Mouse (Mus musculus): ENCODE data around the gene Drap1. TPM values are rescaled to one million over a fixed set of nuclear protein-coding genes. Genes with fewer than 3 reads are reported as not detected.

The Drap1 gene
- polyA plus RNA-seq, 1 experiment = 138 TPM

DNA sequence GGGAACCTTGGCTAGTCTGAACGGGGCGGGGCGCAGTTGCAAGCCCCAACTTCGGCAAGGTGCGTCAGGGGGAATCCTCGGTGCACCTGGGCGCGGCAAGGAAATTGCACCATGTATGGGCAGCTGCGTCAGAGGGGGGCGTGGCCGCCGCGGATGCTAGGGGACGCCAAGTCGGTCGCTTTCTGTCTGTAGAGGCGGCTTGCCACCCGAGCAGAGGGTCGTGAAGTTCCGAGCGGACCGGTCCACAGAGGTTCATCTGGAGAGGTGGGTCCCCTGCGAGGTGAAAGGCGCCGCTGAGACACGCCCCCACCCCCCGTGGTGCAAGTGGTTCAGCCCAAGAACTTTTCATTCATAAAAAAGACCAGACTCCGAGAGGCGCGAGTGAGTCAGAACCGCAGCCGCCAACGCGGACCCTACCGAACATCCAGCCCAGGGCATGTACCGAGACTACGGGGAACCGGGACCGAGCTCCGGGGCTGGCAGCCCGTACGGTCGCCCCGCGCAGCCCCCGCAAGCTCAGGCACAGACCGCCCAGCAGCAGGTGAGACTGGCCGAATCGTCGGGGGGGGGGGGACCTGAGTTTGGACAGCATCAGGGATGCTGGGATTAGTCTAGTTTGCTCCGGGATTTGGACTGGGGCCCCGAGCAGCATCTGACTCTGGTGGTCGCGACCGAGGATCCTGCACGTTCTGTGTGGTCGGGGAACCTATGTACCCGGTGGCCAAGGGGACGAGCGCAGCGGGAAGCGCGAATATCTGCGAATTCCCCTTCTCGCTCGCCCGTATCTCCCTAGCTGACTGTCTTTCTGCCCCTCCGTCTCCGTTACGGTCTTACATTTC lies 23.0 kb upstream of the Drap1 start, which contains the start of gene Fosl1:
TSS of gene Fosl1 (plus strand) at position 33 of the 839 bp plus-strand sequence.
- Histone ChIP-seq H3K4me1 (ENCODE audit: control insufficient read depth, insufficient read depth, low read length) (no peaks in the 10 kb centered on the region), H3K36me3 (ENCODE audit: control insufficient read depth, insufficient read depth, low read length, poor library complexity, severe bottlenecking) (no peaks in the 10 kb centered on the region), H3K9ac (ENCODE audit: low read depth, poor library complexity, severe bottlenecking) (peak within 1 kb of the TSS; percentile 18), H3K4me3 (ENCODE audit: low read depth, low read length) (peak within 1 kb of the TSS; percentile 28), H3K27ac (ENCODE audit: insufficient read depth, low read length) (no peak within 1 kb of the TSS), H3K9me3 (replicated peaks; ENCODE audit: control insufficient read depth, insufficient read depth, low read length, poor library complexity, severe bottlenecking) (no peaks in the 10 kb centered on the region), H3K27me3 (ENCODE audit: control insufficient read depth, insufficient read depth, low read length, poor library complexity, severe bottlenecking) (no peaks in the 10 kb centered on the region)
- TF ChIP-seq CTCF (IDR thresholded peaks at IDR 0.05; ENCODE audit: low read depth, low read length) (no peak), POLR2A (IDR thresholded peaks at IDR 0.05; ENCODE audit: insufficient read depth, low read length) (no peak), EP300 (IDR thresholded peaks at IDR 0.05; ENCODE audit: insufficient read depth, low read depth, low read length) (no peak)

- no peaks in the 10 kb centered on the region for H3K27me3 ChIP-seq (ENCODE audit: control insufficient read depth, insufficient read depth, low read length, poor library complexity, severe bottlenecking)
- TF ChIP-seq CTCF (IDR thresholded peaks at IDR 0.05; ENCODE audit: low read depth, low read length) = no peak
- TF ChIP-seq POLR2A (IDR thresholded peaks at IDR 0.05; ENCODE audit: insufficient read depth, low read length) = no peak
- H3K4me3 ChIP-seq (ENCODE audit: low read depth, low read length) = no peak overlapping the region
- no peak overlapping the region for H3K27ac ChIP-seq (ENCODE audit: insufficient read depth, low read length)
- H3K36me3 ChIP-seq (ENCODE audit: control insufficient read depth, insufficient read depth, low read length, poor library complexity, severe bottlenecking) = no peaks in the 10 kb centered on the region
- H3K9me3 ChIP-seq (replicated peaks; ENCODE audit: control insufficient read depth, insufficient read depth, low read length, poor library complexity, severe bottlenecking) = no peaks in the 10 kb centered on the region
- no peak overlapping the region for H3K9ac ChIP-seq (ENCODE audit: low read depth, poor library complexity, severe bottlenecking)
- no peaks in the 10 kb centered on the region for H3K4me1 ChIP-seq (ENCODE audit: control insufficient read depth, insufficient read depth, low read length)
Observed at GRCm38 (mm10) chr19:5445747-5446146, 21.0 kb upstream of the Drap1 start.

DNA sequence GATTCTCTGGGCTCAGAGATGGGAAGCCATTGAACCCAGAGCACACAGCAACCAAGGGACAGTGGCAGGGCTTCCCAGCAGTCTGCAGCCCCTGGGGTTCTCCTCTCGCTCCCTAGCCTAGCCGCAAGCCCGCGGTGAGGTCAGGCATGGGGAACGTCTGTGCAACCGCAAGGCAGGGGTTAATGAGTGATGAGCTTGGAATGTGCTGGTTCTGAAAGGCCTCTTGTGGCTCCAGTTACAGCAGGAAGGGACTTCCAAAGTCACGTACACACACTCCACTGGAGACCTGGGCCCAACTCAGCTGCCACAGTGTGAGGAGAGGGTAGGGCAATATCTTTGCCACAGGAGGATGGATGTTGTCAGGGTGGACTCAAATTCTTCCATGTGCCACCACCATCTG lies 20.2 kb upstream of the Drap1 start:
- Histone ChIP-seq H3K4me1 (ENCODE audit: control insufficient read depth, insufficient read depth, low read length) (no peaks in the 10 kb centered on the region), H3K4me3 (ENCODE audit: low read depth, low read length) (no peak overlapping the region), H3K9me3 (replicated peaks; ENCODE audit: control insufficient read depth, insufficient read depth, low read length, poor library complexity, severe bottlenecking) (0 out of 2 replicates have a peak, but pooled peaks cover 3% of the 10 kb centered on the region), H3K27me3 (ENCODE audit: control insufficient read depth, insufficient read depth, low read length, poor library complexity, severe bottlenecking) (no peaks in the 10 kb centered on the region), H3K27ac (ENCODE audit: insufficient read depth, low read length) (no peak overlapping the region), H3K9ac (ENCODE audit: low read depth, poor library complexity, severe bottlenecking) (no peak overlapping the region), H3K36me3 (ENCODE audit: control insufficient read depth, insufficient read depth, low read length, poor library complexity, severe bottlenecking) (no peaks in the 10 kb centered on the region)
- TF ChIP-seq POLR2A (IDR thresholded peaks at IDR 0.05; ENCODE audit: insufficient read depth, low read length) = no peak
- TF ChIP-seq EP300 (IDR thresholded peaks at IDR 0.05; ENCODE audit: insufficient read depth, low read depth, low read length) = no peak
- no peak for TF ChIP-seq CTCF (IDR thresholded peaks at IDR 0.05; ENCODE audit: low read depth, low read length)

DNA sequence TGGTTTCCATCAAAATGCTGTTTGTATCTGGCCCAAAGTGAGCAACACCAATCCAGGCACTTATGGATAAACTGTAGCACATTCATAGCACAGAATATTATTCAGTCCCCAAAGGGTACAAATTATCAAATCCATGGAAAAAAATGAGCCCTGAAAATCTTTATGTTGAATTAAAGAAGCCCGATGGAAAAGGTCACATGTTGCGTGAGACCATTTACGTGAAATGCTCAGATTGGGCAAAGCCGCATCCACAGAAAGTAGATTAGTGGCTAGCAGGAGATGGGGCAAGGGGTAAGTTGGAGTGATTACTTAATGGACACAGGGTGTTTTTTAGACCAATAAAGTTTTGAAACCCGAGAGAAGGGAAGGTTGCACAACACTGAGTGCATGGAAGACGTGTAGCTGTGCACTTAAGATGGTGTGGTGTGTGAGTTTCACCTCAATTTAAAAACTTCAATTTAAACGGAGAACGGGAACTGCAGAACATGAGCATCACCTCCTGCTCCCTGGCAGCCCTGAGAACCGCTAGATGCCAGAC lies 19.7 kb upstream of the Drap1 start:
- Histone ChIP-seq H3K9me3 (replicated peaks; ENCODE audit: control insufficient read depth, insufficient read depth, low read length, poor library complexity, severe bottlenecking) (0 out of 2 replicates have a peak, but pooled peaks cover 3% of the 10 kb centered on the region), H3K4me3 (ENCODE audit: low read depth, low read length) (no peak overlapping the region), H3K27me3 (ENCODE audit: control insufficient read depth, insufficient read depth, low read length, poor library complexity, severe bottlenecking) (no peaks in the 10 kb centered on the region), H3K9ac (ENCODE audit: low read depth, poor library complexity, severe bottlenecking) (no peak overlapping the region), H3K27ac (ENCODE audit: insufficient read depth, low read length) (no peak overlapping the region), H3K4me1 (ENCODE audit: control insufficient read depth, insufficient read depth, low read length) (no peaks in the 10 kb centered on the region), H3K36me3 (ENCODE audit: control insufficient read depth, insufficient read depth, low read length, poor library complexity, severe bottlenecking) (no peaks in the 10 kb centered on the region)
- TF ChIP-seq CTCF (IDR thresholded peaks at IDR 0.05; ENCODE audit: low read depth, low read length) = no peak

DNA sequence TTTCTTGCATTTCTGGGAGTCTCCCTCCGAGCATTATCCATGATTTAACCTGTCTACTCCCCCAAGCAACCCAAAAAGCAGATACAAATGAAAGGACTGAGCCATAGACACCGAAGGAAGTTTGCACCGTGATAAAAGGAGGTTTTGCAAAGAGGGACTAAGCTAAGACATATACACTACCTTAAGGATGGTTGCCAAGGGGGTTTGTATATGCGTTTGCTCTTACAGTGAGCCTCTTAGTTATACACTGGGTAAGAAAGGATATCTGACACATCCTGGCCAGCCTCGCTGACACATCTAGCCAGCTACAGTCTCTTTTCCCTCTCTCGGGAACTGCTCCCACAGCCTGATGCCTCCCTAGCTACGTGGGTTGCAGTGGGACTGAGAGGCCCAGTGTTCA lies 9.2 kb upstream of the Drap1 start:
- Histone ChIP-seq H3K4me1 (ENCODE audit: control insufficient read depth, insufficient read depth, low read length) (no peaks in the 10 kb centered on the region), H3K27me3 (ENCODE audit: control insufficient read depth, insufficient read depth, low read length, poor library complexity, severe bottlenecking) (no peaks in the 10 kb centered on the region), H3K27ac (ENCODE audit: insufficient read depth, low read length) (no peak overlapping the region), H3K9me3 (replicated peaks; ENCODE audit: control insufficient read depth, insufficient read depth, low read length, poor library complexity, severe bottlenecking) (no peaks in the 10 kb centered on the region), H3K36me3 (ENCODE audit: control insufficient read depth, insufficient read depth, low read length, poor library complexity, severe bottlenecking) (no peaks in the 10 kb centered on the region), H3K4me3 (ENCODE audit: low read depth, low read length) (no peak overlapping the region), H3K9ac (ENCODE audit: low read depth, poor library complexity, severe bottlenecking) (0 out of 2 replicates have a peak overlapping the region, but pooled peaks have one; percentile 29)
- TF ChIP-seq EP300 (IDR thresholded peaks at IDR 0.05; ENCODE audit: insufficient read depth, low read depth, low read length) = no peak
- TF ChIP-seq POLR2A (IDR thresholded peaks at IDR 0.05; ENCODE audit: insufficient read depth, low read length) = no peak
- TF ChIP-seq CTCF (IDR thresholded peaks at IDR 0.05; ENCODE audit: low read depth, low read length) = no peak
